Mouse (Mus musculus) heart, embryonic 11.5 days (tissue): ENCODE measurements around the gene Irf9. TPM values are rescaled to one million over a fixed set of nuclear protein-coding genes. Genes with fewer than 3 reads are reported as not detected.

Source experiments
- ATAC-seq: fragments of 200-750 bp; cut with Nextera tagmentation; replicated peaks from 2 replicates; pipeline ENCODE4 v1.8.0; 2017; ENCODE audit warnings: moderate library complexity; ENCODE audit not compliant: insufficient number of reproducible peaks, low FRiP score, low TSS enrichment
- H3K27ac ChIP-seq: fragments of 300-500 bp; sonication (generic); 2 replicates; pipeline ENCODE4 v1.5.1; 2014; ENCODE audit warnings: mild to moderate bottlenecking, low read depth, low read length
- H3K27me3 ChIP-seq: fragments of 300-500 bp; sonication (generic); 2 replicates; pipeline ENCODE4 v1.6.1; 2014; ENCODE audit warnings: mild to moderate bottlenecking, low read length, mixed read lengths; ENCODE audit not compliant: control insufficient read depth, insufficient read depth
- H3K36me3 ChIP-seq: fragments of 300-500 bp; sonication (generic); 2 replicates; pipeline ENCODE4 v1.6.1; 2014; ENCODE audit warnings: mild to moderate bottlenecking, low read length, moderate library complexity, mixed read lengths; ENCODE audit not compliant: control insufficient read depth, insufficient read depth
- H3K4me1 ChIP-seq: fragments of 300-500 bp; sonication (generic); 2 replicates; pipeline ENCODE4 v1.6.1; 2014; ENCODE audit warnings: low read length; ENCODE audit not compliant: control insufficient read depth, insufficient read depth
- H3K4me2 ChIP-seq: fragments of 300-500 bp; sonication (generic); 2 replicates; pipeline ENCODE4 v1.6.1; 2014; ENCODE audit warnings: mild to moderate bottlenecking, moderate library complexity
- H3K4me3 ChIP-seq: fragments of 300-500 bp; sonication (generic); 2 replicates; pipeline ENCODE4 v1.5.1; 2014; ENCODE audit warnings: low read depth, low read length
- H3K9ac ChIP-seq: fragments of 300-500 bp; sonication (generic); 2 replicates; pipeline ENCODE4 v1.6.1; 2014; ENCODE audit warnings: mild to moderate bottlenecking, low read depth, low read length, moderate library complexity
- H3K9me3 ChIP-seq: fragments of 300-500 bp; sonication (generic); replicated peaks from 2 replicates; pipeline ENCODE4 v1.6.1; 2016; ENCODE audit warnings: low read length; ENCODE audit not compliant: control insufficient read depth
- WGBS: fragments of 180-500 bp; shearing (Covaris S2); extraction: QIAGEN DNeasy Blood & Tissue Kit; methylation state at CpG from one replicate; pipeline ENCODE4 v1.1.7; 2014; ENCODE audit not compliant: insufficient replicate concordance; 5-methylcytosine and 5-hydroxymethylcytosine counted together
- polyA plus RNA-seq: library from polyadenylated mRNA; unstranded; fragments of >200 nt; fragmentation: Nextera tagmentation; extraction: Ambion mirVana; gene quantifications from 2 replicates; pipeline ENCODE4 v1.2.1, GENCODE M21; 2014

Irf9 gene
- polyA plus RNA-seq, 1 experiment from 2014 or later: 6.4 TPM

DNA sequence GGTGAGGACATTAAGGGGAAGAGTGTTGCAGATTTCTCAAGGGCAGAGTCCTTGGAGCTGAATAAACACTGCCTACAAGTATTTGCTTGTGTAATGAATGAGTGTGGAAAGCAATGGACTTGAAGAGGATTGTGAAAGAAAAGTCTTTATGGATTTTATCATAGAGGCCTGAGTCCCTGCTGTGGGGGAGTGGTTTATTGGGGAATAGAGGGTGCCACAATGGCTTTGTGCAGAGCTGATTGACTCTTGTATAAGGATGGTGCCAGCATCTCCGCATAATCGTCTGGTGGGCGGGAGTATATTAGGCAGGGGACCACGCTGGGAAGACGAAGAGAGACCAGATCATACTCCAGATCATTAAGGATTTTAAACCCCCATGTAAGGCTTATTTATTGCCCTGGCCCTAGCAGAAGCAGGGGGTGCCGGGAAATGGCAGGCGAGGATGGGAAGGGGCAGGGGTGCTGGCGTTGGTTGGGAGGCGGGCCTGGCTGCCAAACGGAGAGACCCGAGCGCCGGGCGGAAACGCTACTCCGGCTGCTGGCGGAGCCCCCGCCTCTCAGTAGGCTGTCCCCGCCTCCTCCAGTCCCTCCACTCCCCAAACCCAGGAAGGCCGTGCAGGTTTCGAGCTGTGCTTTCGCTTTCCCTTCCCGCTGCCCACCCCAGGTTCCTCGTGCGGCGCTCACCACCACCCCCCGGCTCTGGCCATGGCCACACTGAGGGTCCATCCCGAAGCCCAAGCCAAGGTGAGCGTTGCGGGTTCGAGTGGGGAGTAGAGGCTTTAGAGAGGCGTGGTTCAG is 25.3 kb upstream of the Irf9 start, which contains the start of gene Psme1:
Psme1 (plus strand) TSS at position 253 of the 797 bp plus-strand sequence.
- H3K4me2 ChIP-seq: peak within 1 kb of the TSS; percentile 93
- no peaks in the 10 kb centered on the region for H3K9me3 ChIP-seq
- H3K9ac ChIP-seq: peak within 1 kb of the TSS; percentile 96
- peaks cover 9% of the 10 kb centered on the region; the same call in 1 of the 2 replicates for H3K36me3 ChIP-seq
- H3K4me3 ChIP-seq: peak within 1 kb of the TSS; percentile 88
- H3K27me3 ChIP-seq: no peaks in the 10 kb centered on the region
- peak; percentile 76 for ATAC-seq
- peak within 1 kb of the TSS; percentile 83 for H3K27ac ChIP-seq
- H3K4me1 ChIP-seq: peaks cover 25% of the 10 kb centered on the region
- WGBS: 2% methylated on average over 32 of the region's 32 CpGs

DNA sequence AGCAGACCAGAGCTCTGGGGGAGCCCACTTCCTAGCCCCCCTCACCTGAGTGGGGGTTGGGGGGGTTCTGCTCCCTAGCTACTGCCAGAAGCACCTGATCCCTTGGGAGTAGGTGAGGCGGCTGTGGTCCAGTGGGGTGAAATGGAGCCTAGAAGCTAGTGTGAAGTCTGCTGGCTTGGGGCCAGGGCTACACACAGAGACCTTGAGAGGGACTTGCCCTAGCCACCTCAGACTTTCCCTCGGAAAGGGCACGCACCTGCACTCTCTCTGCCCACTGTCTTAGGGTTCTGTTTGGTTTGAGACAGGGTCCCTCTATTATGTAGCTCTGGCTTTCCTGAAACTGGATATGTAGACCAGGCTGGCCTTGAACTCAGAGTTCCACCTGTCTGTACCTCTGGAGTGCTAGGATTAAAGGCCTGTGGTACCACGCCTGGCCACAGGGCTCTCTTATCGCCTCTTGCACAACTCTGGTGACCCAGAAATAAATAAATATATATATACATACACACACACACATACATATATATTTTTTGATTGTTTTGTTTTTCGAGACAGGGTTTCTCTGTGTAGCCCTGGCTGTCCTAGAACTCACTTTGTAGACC is 24.6 kb upstream of the Irf9 start:
- H3K9ac ChIP-seq: peak overlapping the region; percentile 96
- peak overlapping the region; percentile 93 for H3K4me2 ChIP-seq
- peak overlapping the region; percentile 83 for H3K27ac ChIP-seq
- H3K4me1 ChIP-seq: peaks cover 25% of the 10 kb centered on the region
- peak; percentile 24; the same call in 1 of the 2 replicates for ATAC-seq
- peak overlapping the region; percentile 88 for H3K4me3 ChIP-seq
- no peaks in the 10 kb centered on the region for H3K27me3 ChIP-seq
- H3K9me3 ChIP-seq: no peaks in the 10 kb centered on the region
- WGBS: 23% methylated on average over 6 of the region's 6 CpGs
- peaks cover 9% of the 10 kb centered on the region; the same call in 1 of the 2 replicates for H3K36me3 ChIP-seq

DNA sequence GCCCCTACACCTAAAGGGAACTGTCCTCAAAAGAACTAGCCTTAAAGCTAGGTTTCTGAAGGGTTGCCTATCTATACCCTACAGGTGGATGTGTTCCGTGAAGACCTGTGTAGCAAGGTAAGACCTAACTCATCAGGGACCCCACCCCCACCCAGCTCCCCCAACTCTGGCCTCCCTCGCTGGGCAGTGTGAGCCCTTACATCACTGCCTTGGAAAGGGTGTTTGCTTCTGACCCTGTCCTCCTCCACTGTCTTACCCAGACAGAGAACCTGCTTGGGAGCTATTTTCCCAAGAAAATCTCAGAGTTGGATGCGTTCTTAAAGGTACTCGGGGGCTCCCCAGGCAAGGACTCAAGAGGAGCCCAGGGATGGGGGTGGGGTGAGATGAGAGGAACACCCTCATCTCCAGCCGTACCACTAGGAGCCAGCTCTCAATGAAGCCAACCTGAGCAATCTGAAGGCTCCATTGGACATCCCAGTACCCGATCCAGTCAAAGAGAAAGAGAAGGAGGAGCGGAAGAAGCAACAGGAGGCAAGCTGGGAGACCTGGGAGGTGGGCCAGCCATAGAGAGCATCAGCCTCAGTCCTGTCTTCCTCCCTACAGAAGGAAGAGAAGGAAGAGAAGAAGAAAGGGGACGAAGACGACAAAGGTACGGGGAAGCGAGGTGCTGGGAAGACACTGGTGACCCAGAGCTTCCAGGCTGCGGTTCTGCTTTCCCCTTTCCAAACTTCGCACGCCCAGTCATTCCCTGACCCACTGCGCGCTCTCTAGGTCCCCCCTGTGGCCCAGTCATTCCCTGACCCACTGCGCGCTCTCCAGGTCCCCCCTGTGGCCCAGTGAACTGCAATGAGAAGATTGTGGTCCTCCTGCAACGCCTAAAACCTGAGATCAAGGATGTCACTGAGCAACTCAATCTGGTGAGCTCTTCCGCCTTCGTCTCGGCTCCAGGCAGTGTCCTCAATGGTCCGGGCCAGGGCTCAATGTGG is 23.6 kb upstream of the Irf9 start:
- Histone ChIP-seq H3K9me3 (no peaks in the 10 kb centered on the region), H3K4me2 (no peak overlapping the region; the same call in 1 of the 2 replicates), H3K27me3 (no peaks in the 10 kb centered on the region), H3K27ac (no peak overlapping the region), H3K36me3 (peaks cover 9% of the 10 kb centered on the region; the same call in 1 of the 2 replicates), H3K4me3 (no peak overlapping the region), H3K4me1 (peaks cover 26% of the 10 kb centered on the region), H3K9ac (no peak overlapping the region)
- ATAC-seq: no peak
- 79% methylated on average over 23 of the region's 23 CpGs for WGBS

DNA sequence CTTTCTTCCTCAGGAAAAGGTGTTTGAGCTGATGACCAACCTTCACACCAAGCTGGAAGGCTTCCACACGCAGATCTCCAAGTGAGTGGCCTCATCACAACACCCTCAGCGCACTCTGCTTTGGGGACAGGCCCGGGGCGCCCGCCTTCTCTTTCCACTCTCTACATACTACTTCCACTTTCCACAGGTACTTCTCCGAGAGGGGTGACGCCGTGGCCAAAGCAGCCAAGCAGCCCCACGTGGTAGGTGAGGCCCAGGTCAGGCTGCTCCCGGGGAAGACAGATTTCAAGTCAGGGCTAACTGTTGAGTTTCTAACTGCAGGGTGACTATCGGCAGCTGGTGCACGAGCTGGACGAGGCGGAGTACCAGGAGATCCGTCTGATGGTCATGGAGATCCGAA is 22.6 kb upstream of the Irf9 start:
- Histone ChIP-seq H3K4me3 (no peak overlapping the region), H3K4me2 (no peak overlapping the region), H3K9me3 (no peaks in the 10 kb centered on the region), H3K9ac (no peak overlapping the region), H3K4me1 (peaks cover 25% of the 10 kb centered on the region), H3K36me3 (peaks cover 9% of the 10 kb centered on the region; the same call in 1 of the 2 replicates), H3K27ac (no peak overlapping the region), H3K27me3 (no peaks in the 10 kb centered on the region)
- 91% methylated on average over 16 of the region's 16 CpGs for WGBS
- no peak for ATAC-seq

DNA sequence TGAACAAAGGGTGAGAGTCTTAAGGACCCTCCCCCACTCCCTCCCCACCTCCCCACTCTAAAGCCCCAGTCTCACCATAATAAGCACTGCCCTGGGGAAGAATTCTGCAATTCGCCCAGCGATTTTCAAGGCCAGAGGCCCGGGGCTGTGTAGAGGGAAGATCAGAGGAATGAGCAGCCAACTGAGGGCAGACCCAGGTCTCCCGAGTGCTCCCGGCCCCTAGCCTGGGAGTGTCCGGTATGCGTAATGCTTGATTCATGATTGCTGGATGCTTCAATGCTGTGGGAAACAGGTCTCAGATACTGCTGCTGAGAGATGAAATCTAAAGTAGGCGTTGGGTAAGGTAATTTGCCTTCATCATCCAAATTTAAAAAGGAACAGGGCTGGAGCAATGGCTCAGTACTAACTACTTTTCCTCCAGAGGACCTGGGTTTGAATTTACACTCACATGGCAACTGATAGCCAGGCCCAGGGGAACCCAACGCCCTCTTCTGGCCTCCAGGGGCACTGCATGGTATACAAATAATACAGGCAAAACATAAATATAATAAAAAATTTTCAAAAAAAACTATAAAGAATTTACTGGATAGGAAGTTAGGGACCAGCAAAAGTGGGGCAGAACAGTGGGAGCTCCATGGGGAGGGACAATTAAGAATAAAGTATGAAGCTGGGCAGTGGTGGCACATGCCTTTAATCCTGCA is 21.2 kb upstream of the Irf9 start:
- Histone ChIP-seq H3K36me3 (peaks cover 10% of the 10 kb centered on the region; the same call in 1 of the 2 replicates), H3K4me2 (no peak overlapping the region), H3K4me1 (peaks cover 18% of the 10 kb centered on the region), H3K9me3 (no peaks in the 10 kb centered on the region), H3K27me3 (no peaks in the 10 kb centered on the region), H3K27ac (no peak overlapping the region), H3K9ac (no peak overlapping the region), H3K4me3 (no peak overlapping the region)
- 76% methylated on average over 9 of the region's 9 CpGs for WGBS
- no peak for ATAC-seq

DNA sequence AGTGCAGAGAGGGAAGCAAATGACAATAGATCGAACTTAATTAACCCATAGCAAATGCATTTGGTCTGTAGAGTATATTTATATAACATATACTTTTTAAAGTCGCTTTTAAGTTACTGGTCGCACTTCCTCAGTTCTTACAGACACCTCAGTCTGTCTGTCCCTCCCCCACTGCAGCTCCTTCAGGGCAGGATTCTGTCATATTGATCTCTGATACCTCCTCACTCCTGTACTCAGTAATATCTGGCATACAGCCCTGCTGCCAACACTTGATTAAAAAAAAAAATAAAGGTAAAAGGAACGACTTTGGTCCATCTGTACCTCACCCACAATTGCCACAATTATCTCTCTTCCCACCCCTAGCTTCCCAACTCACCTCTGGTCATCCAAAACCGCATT is 19.1 kb upstream of the Irf9 start:
- Histone ChIP-seq H3K9me3 (no peaks in the 10 kb centered on the region), H3K9ac (peak overlapping the region; percentile 74), H3K4me2 (peak overlapping the region; percentile 75), H3K27me3 (no peaks in the 10 kb centered on the region), H3K4me1 (0 out of 2 replicates have a peak, but pooled peaks cover 9% of the 10 kb centered on the region), H3K36me3 (peaks cover 11% of the 10 kb centered on the region; the same call in 1 of the 2 replicates), H3K27ac (peak overlapping the region; percentile 64), H3K4me3 (peak overlapping the region; percentile 51)
- ATAC-seq: no peak
- WGBS: 34% methylated on average over 5 of the region's 5 CpGs

DNA sequence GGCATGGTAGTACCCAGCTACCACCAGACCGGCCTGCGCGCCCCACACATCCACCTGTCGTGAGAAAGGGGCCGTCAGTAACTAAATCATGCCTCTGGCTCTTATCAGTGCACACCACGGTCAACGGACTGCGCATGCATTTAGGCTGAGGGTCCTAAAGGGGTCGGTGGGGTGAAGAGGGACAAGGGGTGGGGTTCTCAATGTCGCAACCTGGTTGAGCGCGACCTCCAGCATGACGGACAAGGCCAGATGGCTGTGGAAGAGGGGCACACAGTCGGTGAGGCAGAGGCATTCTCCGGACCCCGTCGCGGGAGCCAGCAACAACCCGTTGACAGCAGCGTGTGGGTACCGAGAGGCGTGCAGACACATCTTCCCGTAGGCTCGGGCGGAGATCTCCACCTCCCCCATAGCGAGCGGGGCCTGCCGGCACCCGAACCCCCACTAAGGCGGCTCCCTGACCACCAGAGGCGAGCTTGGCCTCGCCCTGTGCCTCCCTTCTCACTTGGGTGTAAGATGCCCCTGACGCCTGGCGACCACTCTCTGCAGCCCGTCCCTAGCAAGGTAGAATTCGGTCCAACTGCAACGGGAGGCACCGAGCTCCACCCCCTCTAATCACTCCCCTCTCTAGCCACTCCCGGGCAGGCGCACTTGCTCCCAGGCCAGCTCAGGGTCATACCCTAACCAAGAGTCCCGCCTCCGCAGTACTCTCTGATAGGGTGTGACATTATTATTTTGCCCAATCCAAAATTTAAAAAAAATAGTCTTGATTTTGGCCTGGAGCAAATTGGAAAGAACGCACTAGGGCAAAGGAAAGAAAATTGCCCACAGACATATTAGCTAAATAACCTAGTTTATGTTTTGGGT is 18.4 kb upstream of the Irf9 start, which contains the start of gene Emc9:
Emc9 (minus strand) TSS at position 601 of the 864 bp plus-strand sequence.
- peak within 1 kb of the TSS; percentile 64 for H3K27ac ChIP-seq
- peak within 1 kb of the TSS; percentile 51 for H3K4me3 ChIP-seq
- no peaks in the 10 kb centered on the region for H3K9me3 ChIP-seq
- WGBS: 3% methylated on average over 43 of the region's 43 CpGs
- no peaks in the 10 kb centered on the region for H3K27me3 ChIP-seq
- peak within 1 kb of the TSS; percentile 74 for H3K9ac ChIP-seq
- H3K4me1 ChIP-seq: peaks cover 12% of the 10 kb centered on the region
- peak; percentile 86 for ATAC-seq
- H3K36me3 ChIP-seq: peaks cover 9% of the 10 kb centered on the region; the same call in 1 of the 2 replicates
- H3K4me2 ChIP-seq: peak within 1 kb of the TSS; percentile 75
